In genomic region chr16:10088461-10089353, GRCm38 (mm10) we compare ENCODE assay signal across 8 mouse cellular contexts.
A peak's percentile ranks its signal among the peaks of the same experiment; 100 is the strongest.
DNase-seq lines count a peak whose midpoint lies in the region; TF ChIP-seq lines count a peak whose summit lies in the region.

No protein-coding gene starts in this region.

- no peaks in the 10 kb centered on the region for H3K79me2 ChIP-seq in C2C12 (ENCODE audit: control insufficient read depth, insufficient read depth)

- peak; percentile 64 for DNase-seq in heart, adult 11 months
- no peak for DNase-seq in heart, adult 8-10 months (ENCODE audit: low spot score)
- DNase-seq in brain, embryonic 14.5 days (ENCODE audit: low read depth), result peak; percentile 84
- DNase-seq in heart, postnatal 10 days, result peak; percentile 36 to 45
- DNase-seq in left cerebral cortex, adult 2 months (ENCODE audit: extremely low spot score in 1 of 2, low spot score in 2 of 2), result peak in 1 of 2 experiments; percentile 27
- DNase-seq in right cerebral cortex, postnatal 10 days (ENCODE audit: low spot score in 2 of 2), result peak; percentile 55 to 59
- no peak for DNase-seq in spleen, adult 12 weeks (ENCODE audit: low spot score)

- no peaks in the 10 kb centered on the region for H3K79me3 ChIP-seq in C2C12 (ENCODE audit: low read depth)

- TF ChIP-seq POLR2A in brain, embryonic 14.5 days (IDR thresholded peaks at IDR 0.05; ENCODE audit: borderline replicate concordance, extremely low read depth, insufficient read depth, insufficient read length, poor library complexity, severe bottlenecking), result no peak

- no peaks in the 10 kb centered on the region for H3K27me3 ChIP-seq in C2C12 (ENCODE audit: control insufficient read depth, insufficient read depth, insufficient read length)

- H3K27ac ChIP-seq in left cerebral cortex, adult 2 months, result no peak overlapping the region

- H3K4me3 ChIP-seq in C2C12 (ENCODE audit: insufficient read depth, poor library complexity, severe bottlenecking), result no peak overlapping the region
- H3K4me3 ChIP-seq in left cerebral cortex, adult 2 months, result no peak overlapping the region

- peak; percentile 30 for TF ChIP-seq CTCF in C2C12 (IDR thresholded peaks at IDR 0.05; ENCODE audit: control insufficient read depth, insufficient read depth, insufficient read length)
- peak; percentile 70; the same call in 1 of the 2 replicates for TF ChIP-seq CTCF in brain, embryonic 14.5 days (IDR thresholded peaks at IDR 0.05; ENCODE audit: borderline replicate concordance, extremely low read depth, insufficient read depth, insufficient read length)
- TF ChIP-seq CTCF in left cerebral cortex, adult 2 months (IDR thresholded peaks at IDR 0.05), result peak; percentile 72

- H3ac ChIP-seq in C2C12 (ENCODE audit: control insufficient read depth, insufficient read length, low read depth), result no peak overlapping the region

- intact Hi-C loops in heart, postnatal 10 days (cut with DNase I), result loop anchor here (5.0 kb wide), 3 partner anchors 124 to 309 kb away; partner anchors contain the start of gene Tekt5
- intact Hi-C loops in left cerebral cortex, adult 2 months (cut with DNase I), result loop anchor here (5.0 kb wide), 2 partner anchors 184 to 309 kb away; partner anchors contain the start of gene Tekt5

- no peaks in the 10 kb centered on the region for H3K36me3 ChIP-seq in C2C12 (ENCODE audit: control insufficient read depth, insufficient read depth)

TF ChIP-seq in C2C12, 6 proteins besides CTCF, POLR2A, EP300 and RAD21:
- TF ChIP-seq FOSL1 (IDR thresholded peaks at IDR 0.05; ENCODE audit: insufficient read depth, low read length, poor library complexity, severe bottlenecking), result no peak
- no peak for TF ChIP-seq USF1 (IDR thresholded peaks at IDR 0.05; ENCODE audit: low read depth)
- no peak for TF ChIP-seq MYOG (IDR thresholded peaks at IDR 0.05; ENCODE audit: control insufficient read depth, extremely low read depth, insufficient read length)
- no peak for TF ChIP-seq CEBPB (IDR thresholded peaks at IDR 0.05; ENCODE audit: low read depth)
- no peak for TF ChIP-seq MYOD1 (IDR thresholded peaks at IDR 0.05; ENCODE audit: control insufficient read depth, insufficient read length, low read depth)
- TF ChIP-seq MAX (IDR thresholded peaks at IDR 0.05), result no peak

Comparison
In these comparisons a context has a peak if more than half of its experiments do, and no peak if none do; other contexts are left out.
1. DNase-seq: peak in heart, adult 11 months (single experiment), brain, embryonic 14.5 days (single experiment), heart, postnatal 10 days (2 of 2) and right cerebral cortex, postnatal 10 days (2 of 2); none in heart, adult 8-10 months (single experiment) and spleen, adult 12 weeks (single experiment).
2. Peak in every context shown above with its lines, with median percentiles within 50 percentile points of each other: CTCF ChIP-seq.